Comparison of ENCODE assay signal across 8 mouse cellular contexts in the genomic region with DNA sequence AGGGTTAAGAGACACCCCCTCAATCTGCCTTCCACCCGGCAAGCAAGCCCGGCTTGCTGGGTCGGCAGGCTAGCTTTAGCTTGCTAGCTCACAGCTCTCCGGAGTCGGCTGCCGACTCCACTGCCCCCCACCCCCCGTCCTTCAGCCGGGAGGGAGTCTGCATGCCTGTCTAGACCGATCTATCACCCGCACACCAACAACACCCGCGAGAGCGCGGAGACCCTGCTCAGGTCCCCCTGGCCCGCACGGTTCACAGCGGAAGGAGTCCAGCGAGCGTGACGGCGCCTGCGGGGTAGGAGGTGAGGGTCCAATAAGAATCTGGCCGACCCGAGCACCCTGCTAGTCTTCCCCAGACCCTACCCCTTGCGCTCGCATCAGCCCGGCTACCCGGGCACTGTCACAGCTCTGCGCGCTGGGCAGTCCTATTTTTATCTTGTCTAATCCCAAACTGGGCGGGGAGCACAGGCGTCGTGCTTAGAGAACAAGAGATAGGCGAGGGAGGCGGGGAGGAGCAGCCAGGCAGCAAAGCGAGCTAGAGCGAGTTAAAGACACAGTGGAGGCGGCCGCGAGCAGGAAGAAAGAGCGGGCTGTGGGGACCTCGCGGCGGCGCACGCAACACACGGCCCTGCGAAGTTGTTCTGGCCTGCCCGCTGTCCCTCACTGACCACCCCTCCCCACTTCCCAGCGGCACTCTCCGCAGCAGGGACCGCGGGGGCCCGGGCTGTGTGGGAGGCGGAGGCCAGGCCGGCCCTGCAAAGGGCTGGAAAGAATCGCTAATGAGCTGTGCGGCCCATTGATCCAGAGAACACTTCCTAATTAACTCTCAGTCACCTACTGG.
A peak's percentile ranks its signal among the peaks of the same experiment; 100 is the strongest.
DNase-seq lines count a peak whose midpoint lies in the region; ATAC-seq and TF ChIP-seq lines count a peak whose summit lies in the region.

No protein-coding gene starts in this region.

- TF ChIP-seq EP300 in lung, postnatal 0 days (IDR thresholded peaks at IDR 0.05): no peak

- intact Hi-C loops in heart, postnatal 36 days (cut with DNase I): loop anchor here (5.0 kb wide), 2 partner anchors 175 to 275 kb away; no protein-coding TSS in a partner anchor

- peak overlapping the region; percentile 50; the same call in 1 of the 2 replicates for H3K27ac ChIP-seq in forebrain, embryonic 11.5 days (ENCODE audit: low read depth, low read length)
- H3K27ac ChIP-seq in lung, postnatal 0 days (ENCODE audit: low read length): no peak overlapping the region

- H3K4me3 ChIP-seq in forebrain, embryonic 11.5 days (ENCODE audit: low read depth, low read length): peak overlapping the region; percentile 51
- peak overlapping the region; percentile 60 for H3K4me3 ChIP-seq in lung, postnatal 0 days (ENCODE audit: low read depth, low read length)

- peak; percentile 54 for ATAC-seq in cerebellum, adult (ENCODE audit: insufficient number of reproducible peaks, low FRiP score, low TSS enrichment)
- peak; percentile 77 for ATAC-seq in forebrain, embryonic 11.5 days (replicated peaks; ENCODE audit: low FRiP score)
- ATAC-seq in lung, postnatal 0 days: peak; percentile 34

- peak overlapping the region; percentile 73 for H3K4me2 ChIP-seq in forebrain, embryonic 11.5 days (ENCODE audit: low read depth, low read length, severe bottlenecking)
- peak overlapping the region; percentile 75 for H3K4me2 ChIP-seq in lung, postnatal 0 days (replicated peaks; ENCODE audit: low read depth, low read length)

- no peaks in the 10 kb centered on the region for H3K36me3 ChIP-seq in forebrain, embryonic 11.5 days (ENCODE audit: control insufficient read depth, insufficient read depth, low read length)
- no peaks in the 10 kb centered on the region for H3K36me3 ChIP-seq in lung, postnatal 0 days (ENCODE audit: insufficient read depth, low read length)

- H3K4me1 ChIP-seq in forebrain, embryonic 11.5 days (replicated peaks; ENCODE audit: control insufficient read depth, insufficient read depth, low read length): peaks cover 15% of the 10 kb centered on the region
- no peaks in the 10 kb centered on the region; the same call in 1 of the 2 replicates for H3K4me1 ChIP-seq in lung, postnatal 0 days (ENCODE audit: insufficient read depth, low read depth, low read length)

- peak; percentile 63 for DNase-seq in MEL-GATA-1-ER (ENCODE audit: extremely low read depth, low read depth)
- DNase-seq in forebrain, embryonic 11.5 days (ENCODE audit: low spot score): peak; percentile 83
- peak; percentile 37 to 70 for DNase-seq in heart, postnatal 36 days
- peak; percentile 68 to 81 for DNase-seq in kidney, postnatal 4 days
- peak; percentile 82 for DNase-seq in lung, postnatal 0 days (ENCODE audit: low spot score)
- peak; percentile 91 for DNase-seq in retina, postnatal 1 day
- DNase-seq in thymus, postnatal 4 days: peak; percentile 68

- H3K9me3 ChIP-seq in forebrain, embryonic 11.5 days (ENCODE audit: control insufficient read depth, low read length): no peaks in the 10 kb centered on the region
- no peaks in the 10 kb centered on the region for H3K9me3 ChIP-seq in lung, postnatal 0 days (ENCODE audit: low read length)

- 3% methylated on average over 58 of the region's 58 CpGs for WGBS in forebrain, embryonic 11.5 days
- 4% methylated on average over 42 of the region's 58 CpGs for WGBS in lung, postnatal 0 days

- peaks cover 53% of the 10 kb centered on the region for H3K27me3 ChIP-seq in forebrain, embryonic 11.5 days (ENCODE audit: control insufficient read depth, insufficient read depth, low read length)
- no peaks in the 10 kb centered on the region for H3K27me3 ChIP-seq in lung, postnatal 0 days (replicated peaks; ENCODE audit: insufficient read depth, low read length)

- peak overlapping the region; percentile 68 for H3K9ac ChIP-seq in forebrain, embryonic 11.5 days (ENCODE audit: low read length)
- 0 out of 2 replicates have a peak overlapping the region, but pooled peaks have one; percentile 5 for H3K9ac ChIP-seq in lung, postnatal 0 days (replicated peaks; ENCODE audit: low read depth)

- no peak for TF ChIP-seq CTCF in lung, postnatal 0 days (IDR thresholded peaks at IDR 0.05)
